Mouse (Mus musculus) left cerebral cortex, postnatal 10 days (tissue): ENCODE results near the gene Tril. TPM values are rescaled to one million over a fixed set of nuclear protein-coding genes. Genes with fewer than 3 reads are reported as not detected.

ENCODE experiments used
- DNase-seq, 2 experiments: peaks; one replicate each; pipeline ENCODE4 v3.0.0; 2021 to 2022; ENCODE audit warnings: low spot score in 2 of 2, mixed read lengths in 1 of 2; ENCODE audit errors: extremely low spot score in 1 of 2
- intact Hi-C: fragments of 180-260 bp; cut with DNase I; formaldehyde crosslinking; loops from one replicate; pipeline ENCODE4 v1.15.1; 2025
- total RNA-seq, 2 experiments: library from RNA; stranded (reverse); gene quantifications; 2 replicates each; pipeline ENCODE4 v1.2.3; 2021

The Tril gene
- total RNA-seq, 2 experiments from 2014 or later, result 47.6 to 50.3 TPM

GRCm38 (mm10) chr6:53812242-53812641 lies 8.4 kb downstream of the Tril start:
- DNase-seq, result no peak
- intact Hi-C loops, result no loop called here

- intact Hi-C loops, result no loop called here
- DNase-seq, result no peak
Measured at GRCm38 (mm10) chr6:53808801-53809200, 11.8 kb downstream of the Tril start.

- DNase-seq, result no peak
- intact Hi-C loops, result no loop called here
Measured at GRCm38 (mm10) chr6:53807185-53807584, 13.4 kb downstream of the Tril start.

GRCm38 (mm10) chr6:53806591-53807023 lies 14.0 kb downstream of the Tril start:
- intact Hi-C loops, result no loop called here

GRCm38 (mm10) chr6:53806021-53806420 lies 14.6 kb downstream of the Tril start:
- intact Hi-C loops, result no loop called here
- DNase-seq, result peak in 1 of 2 experiments; percentile 42

More at GRCm38 (mm10) chr6:53806591-53807023, 14.0 kb downstream of the Tril start:
- DNase-seq, result no peak

- intact Hi-C loops, result no loop called here
- no peak for DNase-seq
Measured at GRCm38 (mm10) chr6:53804145-53804544, 16.5 kb downstream of the Tril start.

- DNase-seq, result no peak
- intact Hi-C loops, result no loop called here
Measured at GRCm38 (mm10) chr6:53803551-53803950, 17.1 kb downstream of the Tril start.

DNA sequence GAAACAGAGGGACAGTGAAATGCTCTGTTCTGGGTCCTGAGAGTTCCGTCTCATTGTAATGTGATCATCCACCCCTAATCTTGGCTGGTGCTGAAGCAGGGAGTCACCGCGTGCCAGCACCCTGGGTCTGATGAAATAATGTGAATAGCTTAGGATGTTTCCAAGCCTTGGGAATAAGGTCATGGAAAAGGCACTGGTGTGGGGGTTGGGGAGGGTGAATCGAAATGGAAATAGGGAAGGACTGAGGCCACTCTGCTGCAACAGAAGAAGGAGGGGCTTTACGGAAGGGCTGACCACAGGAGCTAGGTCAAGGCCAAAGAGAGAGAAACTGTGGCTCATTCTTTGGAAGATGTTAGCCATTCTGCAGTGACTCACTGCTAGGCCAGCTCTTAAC lies 18.7 kb downstream of the Tril start:
- intact Hi-C loops, result no loop called here
- no peak for DNase-seq

DNA sequence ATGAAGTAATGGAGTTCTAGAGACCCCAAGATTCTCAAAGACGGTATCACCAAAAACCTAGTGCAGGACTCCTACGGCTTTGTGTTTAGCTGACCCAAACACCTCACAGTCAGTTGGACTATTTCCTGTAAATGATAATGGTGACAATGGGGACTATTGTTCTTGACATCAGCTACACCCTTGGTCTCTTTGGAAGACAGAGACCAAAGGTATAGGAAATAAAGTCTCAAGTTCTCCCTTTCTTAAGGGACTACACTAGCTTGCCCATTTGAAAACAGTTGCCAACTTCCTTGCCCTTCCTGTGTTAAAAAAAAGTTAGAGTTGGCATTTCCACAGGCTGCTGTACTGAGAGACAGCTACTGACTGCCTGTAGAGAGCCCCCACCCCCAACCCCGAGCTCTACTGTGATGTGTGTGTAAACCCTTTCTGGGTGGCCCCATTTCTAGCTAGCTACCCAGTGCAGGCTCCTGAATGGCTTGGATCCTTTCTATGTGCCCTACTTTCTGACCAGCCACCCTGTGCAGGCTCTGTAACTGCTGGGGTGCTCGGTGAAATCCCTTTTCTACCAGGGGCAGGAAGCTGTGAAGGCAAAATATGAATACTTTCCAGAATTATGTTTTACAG lies 19.2 kb downstream of the Tril start:
- intact Hi-C loops, result no loop called here
- peak; percentile 38 to 48 for DNase-seq

DNA sequence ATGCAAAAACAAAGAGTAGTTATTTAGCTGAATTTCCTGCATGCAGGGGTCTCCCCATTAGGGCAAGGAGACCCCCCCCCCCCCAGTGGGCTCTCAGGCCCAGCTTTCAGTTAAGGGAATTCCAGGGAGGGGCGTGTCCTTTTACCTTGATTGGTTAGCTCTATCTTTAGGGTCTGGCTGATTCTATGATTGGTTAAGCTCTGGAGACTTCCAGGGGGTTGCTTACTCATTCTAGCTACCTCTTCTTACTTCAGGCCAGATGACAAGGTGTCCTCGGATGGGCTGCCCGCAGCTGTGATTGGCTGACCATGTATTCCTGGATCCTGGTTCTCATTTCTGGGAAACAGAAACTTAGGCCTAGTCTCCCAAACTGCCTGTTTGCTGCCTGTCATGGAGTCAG lies 21.8 kb downstream of the Tril start:
- intact Hi-C loops, result loop anchor here (5.0 kb wide), 2 partner anchors 158 to 428 kb away; no protein-coding TSS in a partner anchor
- no peak for DNase-seq

DNA sequence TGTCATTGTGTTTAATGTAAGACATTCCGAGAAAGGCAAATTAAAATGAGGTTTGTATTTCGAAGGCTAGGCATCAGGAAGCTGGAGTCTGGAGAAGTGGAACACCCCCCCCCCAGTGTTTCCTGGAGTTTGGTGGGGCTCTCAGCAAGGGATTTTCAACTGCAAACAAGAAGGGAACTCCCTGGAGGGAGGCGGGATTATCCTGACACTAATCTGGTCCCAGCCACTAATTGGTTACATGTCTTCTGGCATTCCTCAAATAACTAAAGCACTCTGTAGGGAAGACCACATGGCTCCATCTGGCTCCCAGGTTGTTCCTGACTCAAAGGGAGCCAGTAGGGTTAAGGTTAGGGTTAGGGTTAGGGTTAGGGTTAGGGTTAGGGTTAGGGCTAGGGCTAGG lies 23.8 kb downstream of the Tril start:
- intact Hi-C loops, result loop anchor here (5.0 kb wide), 2 partner anchors 160 to 430 kb away; no protein-coding TSS in a partner anchor
- DNase-seq, result no peak

GRCm38 (mm10) chr6:53795788-53796187 lies 24.8 kb downstream of the Tril start:
- intact Hi-C loops, result loop anchor here (5.0 kb wide), 2 partner anchors 162 to 432 kb away; no protein-coding TSS in a partner anchor
- DNase-seq, result peak in 1 of 2 experiments; percentile 62

GRCm38 (mm10) chr6:53795078-53795477 lies 25.6 kb downstream of the Tril start:
- DNase-seq, result no peak
- intact Hi-C loops, result loop anchor here (5.0 kb wide), 2 partner anchors 162 to 432 kb away; no protein-coding TSS in a partner anchor

GRCm38 (mm10) chr6:53794323-53794971 lies 26.2 kb downstream of the Tril start:
- intact Hi-C loops, result no loop called here
- DNase-seq, result peak; percentile 82

DNA sequence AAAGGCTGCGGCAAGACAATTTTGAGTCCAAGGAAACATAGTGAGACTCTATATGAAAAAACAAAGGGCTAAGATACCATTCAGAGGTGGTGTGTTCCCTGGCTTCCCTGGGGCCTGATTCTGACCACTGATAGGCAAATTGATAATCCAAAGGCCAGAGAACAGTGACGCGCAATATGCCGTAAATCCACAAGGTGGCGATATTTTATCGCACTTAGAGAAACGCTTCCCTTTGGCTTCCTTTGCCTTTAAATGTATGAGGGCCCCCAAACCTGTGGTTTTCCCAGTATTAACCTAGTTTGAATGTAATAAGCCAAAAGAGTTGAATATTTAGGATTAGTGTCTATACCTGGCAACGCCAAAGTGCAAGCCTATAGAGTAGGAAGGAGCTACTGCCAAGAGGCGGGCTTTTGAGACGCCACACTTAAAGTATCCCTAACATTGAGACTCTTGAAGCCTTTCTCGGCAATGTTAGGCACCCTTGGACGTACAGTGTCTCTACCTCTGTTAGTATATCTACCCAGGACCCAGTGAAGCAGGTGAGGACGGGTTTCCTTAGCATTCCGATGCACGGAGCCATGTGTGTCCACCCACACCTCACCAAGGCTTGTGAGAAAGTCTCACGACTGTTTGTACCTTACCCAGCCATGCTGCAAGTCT lies 37.6 kb downstream of the Tril start:
- intact Hi-C loops, result loop anchor here (5.0 kb wide), 3 partner anchors 174 to 584 kb away; no protein-coding TSS in a partner anchor
- DNase-seq, result peak; percentile 50 to 55

DNA sequence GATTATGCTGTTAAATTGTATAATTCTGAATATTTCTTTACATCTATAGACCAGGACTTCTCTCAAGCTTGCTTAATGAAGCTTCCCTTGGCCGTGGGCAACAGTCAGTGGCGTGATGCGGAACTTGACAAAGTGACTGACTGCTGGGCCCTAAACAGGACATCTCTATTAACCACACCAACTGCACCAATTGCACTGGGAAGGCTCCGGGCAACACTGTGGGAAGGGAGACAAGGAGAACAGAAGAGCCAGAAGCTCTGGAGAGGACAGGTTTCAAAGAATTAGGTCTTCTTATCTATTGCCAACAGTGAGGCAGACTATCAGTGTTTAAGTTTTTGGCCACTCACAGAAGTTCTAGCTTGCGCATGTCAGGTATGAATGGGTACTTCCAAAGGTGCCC lies 38.4 kb downstream of the Tril start:
- intact Hi-C loops, result loop anchor here (5.0 kb wide), 3 partner anchors 175 to 585 kb away; no protein-coding TSS in a partner anchor
- DNase-seq, result no peak

- DNase-seq, result peak; percentile 31 to 53
- intact Hi-C loops, result loop anchor here (5.0 kb wide), 3 partner anchors 176 to 586 kb away; no protein-coding TSS in a partner anchor
Measured at GRCm38 (mm10) chr6:53781171-53781570, 39.5 kb downstream of the Tril start.

GRCm38 (mm10) chr6:53780008-53780407 lies 40.6 kb downstream of the Tril start:
- no peak for DNase-seq
- intact Hi-C loops, result loop anchor here (5.0 kb wide), 3 partner anchors 177 to 587 kb away; no protein-coding TSS in a partner anchor

DNA sequence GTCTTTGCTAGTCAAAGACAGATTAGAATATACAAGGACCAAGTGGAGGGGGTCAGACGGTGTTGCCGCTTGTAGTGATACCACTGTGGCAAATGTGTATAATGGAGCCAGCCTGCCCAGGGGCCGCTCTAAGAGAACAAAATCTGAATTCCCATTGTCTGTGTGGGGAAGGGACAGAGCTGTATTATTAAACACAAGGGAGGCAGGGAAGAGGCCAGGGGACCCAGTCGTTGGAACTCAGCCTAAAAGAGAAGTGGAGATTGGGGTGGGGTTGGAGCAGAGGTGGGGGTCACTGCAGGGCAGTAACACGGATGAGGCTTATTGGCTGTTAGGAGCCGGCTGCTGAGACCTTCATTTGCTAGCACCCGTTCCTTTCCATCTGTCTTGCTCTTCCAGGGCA lies 41.1 kb downstream of the Tril start:
- DNase-seq, result no peak
- intact Hi-C loops, result no loop called here
